ENCODE assay signal across 29 mouse cellular contexts in the genomic region with DNA sequence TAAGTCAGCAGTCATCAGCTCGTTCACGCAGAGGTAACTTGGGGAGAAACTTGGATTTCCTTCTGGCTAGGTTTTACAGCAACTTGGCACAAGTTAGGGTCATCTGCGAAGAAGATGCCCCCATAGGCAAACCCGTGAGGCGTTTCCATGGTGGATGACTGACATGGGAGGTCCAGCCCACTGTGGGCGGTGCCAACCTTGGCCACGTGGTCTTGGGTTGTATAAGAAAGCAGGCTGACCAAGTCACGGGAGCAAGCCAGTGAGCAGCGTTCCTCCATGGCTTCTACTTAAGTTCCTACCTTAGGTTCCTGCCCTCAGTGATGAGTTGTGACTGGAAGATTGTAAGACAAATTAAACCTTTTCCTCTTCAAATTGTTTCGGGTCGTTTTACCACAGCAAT. TPM values are rescaled to one million over a fixed set of nuclear protein-coding genes. Genes with fewer than 3 reads are reported as not detected.
A peak's percentile ranks its signal among the peaks of the same experiment; 100 is the strongest.
DNase-seq lines count a peak whose midpoint lies in the region; ATAC-seq and TF ChIP-seq lines count a peak whose summit lies in the region.
"Had no signal": no experiment of that assay in that cellular context is flagged by ENCODE, and none has a peak within 500 bp of the region (broad histone marks: within the 10 kb centered on the region; RNA-seq: fewer than 3 reads in every experiment).

No protein-coding gene starts in this region.

- ATAC-seq in heart, embryonic 16.5 days (replicated peaks; ENCODE audit: extremely low read depth, insufficient read depth, low FRiP score), result no peak
- no peak for ATAC-seq in heart, embryonic 12.5 days (ENCODE audit: insufficient number of reproducible peaks, low FRiP score)
- ATAC-seq: CD4-positive, CD25-positive, alpha-beta regulatory T cell, adult 4 months; forebrain, embryonic 14.5 days; forebrain, embryonic 16.5 days had no signal

- TF ChIP-seq CTCF in thymus, adult 2 months (IDR thresholded peaks at IDR 0.05; ENCODE audit: borderline replicate concordance, control insufficient read depth, extremely low read depth, insufficient read depth, low read length, poor library complexity), result no peak

- WGBS in heart, embryonic 16.5 days, result 92% methylated on average over 11 of the region's 11 CpGs
- WGBS in heart, embryonic 12.5 days, result 89% methylated on average over 11 of the region's 11 CpGs
- 92% methylated on average over 11 of the region's 11 CpGs for WGBS in thymus, adult 2 months

- no peaks in the 10 kb centered on the region for H3K27me3 ChIP-seq in heart, embryonic 16.5 days (ENCODE audit: control insufficient read depth, insufficient read depth, low read length)
- H3K27me3 ChIP-seq in heart, embryonic 12.5 days (replicated peaks), result no peaks in the 10 kb centered on the region
- H3K27me3 ChIP-seq in thymus, adult 2 months (ENCODE audit: control insufficient read depth, insufficient read depth, low read length), result no peaks in the 10 kb centered on the region
- H3K27me3 ChIP-seq: CH12.LX; embryonic facial prominence, embryonic 13.5 days; embryonic facial prominence, embryonic 15.5 days; forebrain, embryonic 12.5 days had no signal

- no peak overlapping the region for H3K4me2 ChIP-seq in heart, embryonic 16.5 days (ENCODE audit: low read depth, low read length)
- H3K4me2 ChIP-seq in heart, embryonic 12.5 days, result no peak overlapping the region
- H3K4me2 ChIP-seq: embryonic facial prominence, embryonic 13.5 days; embryonic facial prominence, embryonic 15.5 days; forebrain, embryonic 12.5 days had no signal

- H3K9me3 ChIP-seq in heart, embryonic 16.5 days (replicated peaks; ENCODE audit: control insufficient read depth, low read length), result 0 out of 2 replicates have a peak, but pooled peaks cover 3% of the 10 kb centered on the region
- H3K9me3 ChIP-seq in heart, embryonic 12.5 days (replicated peaks), result peaks cover 5% of the 10 kb centered on the region; the same call in 1 of the 2 replicates
- H3K9me3 ChIP-seq: embryonic facial prominence, embryonic 13.5 days; embryonic facial prominence, embryonic 15.5 days; forebrain, embryonic 12.5 days had no signal

- no peak overlapping the region for H3K9ac ChIP-seq in heart, embryonic 16.5 days (ENCODE audit: low read length)
- H3K9ac ChIP-seq in heart, embryonic 12.5 days, result no peak overlapping the region
- H3K9ac ChIP-seq: embryonic facial prominence, embryonic 13.5 days; embryonic facial prominence, embryonic 15.5 days; forebrain, embryonic 12.5 days had no signal

- DNase-seq in thymus, adult 2 months, result no peak
- DNase-seq in thymus, postnatal 10 days (ENCODE audit: low spot score in 2 of 2), result no peak
- DNase-seq in thymus, postnatal 14 days, result peak; percentile 36
- peak; percentile 45 for DNase-seq in thymus, postnatal 4 days
- DNase-seq in left cerebral cortex, postnatal 14 days (ENCODE audit: low spot score in 2 of 2), result no peak
- no peak for DNase-seq in adrenal gland, adult (ENCODE audit: inconsistent age in 2 of 2, low spot score in 1 of 2)
- DNase-seq: adrenal gland, adult 8-10 months; adrenal gland, postnatal 14 days; adrenal gland, postnatal 36 days; B cell, adult 2 months; cerebellum, adult 11-12 months; cerebellum, adult 2 months; cerebellum, adult 9-10 months; cerebellum, postnatal 14 days; cerebellum, postnatal 36 days; embryo, embryonic 11 days had no signal

- intact Hi-C loops in left cerebral cortex, postnatal 14 days (cut with DNase I), result no loop called here

- H3K27ac ChIP-seq in heart, embryonic 16.5 days (ENCODE audit: low read length), result peak overlapping the region; percentile 9; the same call in 1 of the 2 replicates
- H3K27ac ChIP-seq in heart, embryonic 12.5 days (ENCODE audit: poor library complexity, severe bottlenecking), result no peak overlapping the region
- peak overlapping the region; percentile 95 for H3K27ac ChIP-seq in thymus, adult 2 months (ENCODE audit: control insufficient read depth, insufficient read depth, low read length)
- H3K27ac ChIP-seq: embryonic facial prominence, embryonic 13.5 days; embryonic facial prominence, embryonic 15.5 days; forebrain, embryonic 10.5 days; forebrain, embryonic 12.5 days had no signal

- TF ChIP-seq POLR2A in thymus, adult 2 months (IDR thresholded peaks at IDR 0.05; ENCODE audit: control insufficient read depth, extremely low read depth, insufficient read depth, low read length, poor library complexity), result no peak

- no peaks in the 10 kb centered on the region for H3K36me3 ChIP-seq in heart, embryonic 16.5 days (ENCODE audit: control insufficient read depth, insufficient read depth)
- H3K36me3 ChIP-seq in heart, embryonic 12.5 days, result no peaks in the 10 kb centered on the region
- H3K36me3 ChIP-seq in thymus, adult 2 months (ENCODE audit: control insufficient read depth, insufficient read depth, low read length), result no peaks in the 10 kb centered on the region
- H3K36me3 ChIP-seq: embryonic facial prominence, embryonic 13.5 days; embryonic facial prominence, embryonic 15.5 days; forebrain, embryonic 10.5 days; forebrain, embryonic 12.5 days; G1E had no signal

- H3K4me1 ChIP-seq in heart, embryonic 16.5 days (ENCODE audit: control insufficient read depth, insufficient read depth, low read length), result no peaks in the 10 kb centered on the region
- peaks cover 8% of the 10 kb centered on the region; the same call in 1 of the 2 replicates for H3K4me1 ChIP-seq in heart, embryonic 12.5 days (replicated peaks)
- H3K4me1 ChIP-seq in thymus, adult 2 months (replicated peaks; ENCODE audit: control insufficient read depth, insufficient read depth, low read length), result peaks cover 59% of the 10 kb centered on the region
- H3K4me1 ChIP-seq: embryonic facial prominence, embryonic 13.5 days; forebrain, embryonic 12.5 days had no signal

- no peak overlapping the region for H3K4me3 ChIP-seq in heart, embryonic 16.5 days (ENCODE audit: low read length)
- H3K4me3 ChIP-seq in heart, embryonic 12.5 days, result no peak overlapping the region
- no peak overlapping the region for H3K4me3 ChIP-seq in thymus, adult 2 months (ENCODE audit: control insufficient read depth, insufficient read depth, low read length)
- H3K4me3 ChIP-seq: embryonic facial prominence, embryonic 13.5 days; embryonic facial prominence, embryonic 15.5 days; erythroblast, embryonic 14.5 days; forebrain, embryonic 10.5 days; forebrain, embryonic 12.5 days had no signal

RNA-seq across cellular contexts. Expression of a gene that starts 0.8 kb away (rescaled TPM):
- polyA plus RNA-seq in heart, embryonic 16.5 days (2015; fragmentation: Nextera tagmentation; extraction: Ambion mirVana), result 2.8 and 9.6 TPM in 2 replicates
- polyA plus RNA-seq in heart, embryonic 12.5 days (2016; fragmentation: Nextera tagmentation; extraction: Ambion mirVana), result 0.14 and 0.15 TPM in 2 replicates
- 276 and 294 TPM in 2 replicates for polyA plus RNA-seq in thymus, adult 2 months (2012; rRNA removed)
- under 1 TPM; 0.94 to 0.97 TPM for total RNA-seq in left cerebral cortex, postnatal 14 days (2021)
- polyA plus RNA-seq: embryonic facial prominence, embryonic 11.5 days; erythroblast, embryonic 14.5 days; G1E had no signal

RNA-seq across cellular contexts. Expression of a gene that starts 26.4 kb away (rescaled TPM):
- 18.1 and 22.9 TPM in 2 replicates for polyA plus RNA-seq in heart, embryonic 16.5 days (2015; fragmentation: Nextera tagmentation; extraction: Ambion mirVana)
- polyA plus RNA-seq in heart, embryonic 12.5 days (2016; fragmentation: Nextera tagmentation; extraction: Ambion mirVana), result 21.5 and 23.7 TPM in 2 replicates
- 5.6 and 6.0 TPM in 2 replicates for polyA plus RNA-seq in thymus, adult 2 months (2012; rRNA removed)
- 10 to 100 TPM; 27.4 to 28.2 TPM for total RNA-seq in left cerebral cortex, postnatal 14 days (2021)

RNA-seq across cellular contexts. Expression of a gene that starts 35.8 kb away (rescaled TPM):
- 26.3 and 28.7 TPM in 2 replicates for polyA plus RNA-seq in heart, embryonic 16.5 days (2015; fragmentation: Nextera tagmentation; extraction: Ambion mirVana)
- 22.0 and 22.9 TPM in 2 replicates for polyA plus RNA-seq in heart, embryonic 12.5 days (2016; fragmentation: Nextera tagmentation; extraction: Ambion mirVana)
- polyA plus RNA-seq in thymus, adult 2 months (2012; rRNA removed), result 276 and 278 TPM in 2 replicates
- 10 to 100 TPM; 28.9 to 36.7 TPM for total RNA-seq in left cerebral cortex, postnatal 14 days (2021)
- polyA plus RNA-seq: erythroblast, embryonic 14.5 days had no signal

RNA-seq across cellular contexts. Expression of a gene that starts 46.3 kb away (rescaled TPM):
- polyA plus RNA-seq in heart, embryonic 16.5 days (2015; fragmentation: Nextera tagmentation; extraction: Ambion mirVana), result 71.0 and 76.0 TPM in 2 replicates
- polyA plus RNA-seq in heart, embryonic 12.5 days (2016; fragmentation: Nextera tagmentation; extraction: Ambion mirVana), result 52.9 and 55.0 TPM in 2 replicates
- 62.1 and 62.8 TPM in 2 replicates for polyA plus RNA-seq in thymus, adult 2 months (2012; rRNA removed)
- 100 to 1,000 TPM; 157 to 169 TPM for total RNA-seq in left cerebral cortex, postnatal 14 days (2021)

Comparison
In these comparisons a context has a peak if more than half of its experiments do, and no peak if none do; other contexts are left out.
1. DNase-seq: peak in thymus, postnatal 14 days (single experiment) and thymus, postnatal 4 days (single experiment); none in thymus, adult 2 months (single experiment), thymus, postnatal 10 days (0 of 2), left cerebral cortex, postnatal 14 days (0 of 2) and adrenal gland, adult (0 of 2).
2. RNA of a gene that starts 0.8 kb away (polyA plus RNA-seq): 276 to 294 TPM in thymus, adult 2 months; 2.8 to 9.6 TPM in heart, embryonic 16.5 days and 0.14 to 0.15 TPM in heart, embryonic 12.5 days; every median in the first group is over 10 times any median in the second.